In the genomic region with DNA sequence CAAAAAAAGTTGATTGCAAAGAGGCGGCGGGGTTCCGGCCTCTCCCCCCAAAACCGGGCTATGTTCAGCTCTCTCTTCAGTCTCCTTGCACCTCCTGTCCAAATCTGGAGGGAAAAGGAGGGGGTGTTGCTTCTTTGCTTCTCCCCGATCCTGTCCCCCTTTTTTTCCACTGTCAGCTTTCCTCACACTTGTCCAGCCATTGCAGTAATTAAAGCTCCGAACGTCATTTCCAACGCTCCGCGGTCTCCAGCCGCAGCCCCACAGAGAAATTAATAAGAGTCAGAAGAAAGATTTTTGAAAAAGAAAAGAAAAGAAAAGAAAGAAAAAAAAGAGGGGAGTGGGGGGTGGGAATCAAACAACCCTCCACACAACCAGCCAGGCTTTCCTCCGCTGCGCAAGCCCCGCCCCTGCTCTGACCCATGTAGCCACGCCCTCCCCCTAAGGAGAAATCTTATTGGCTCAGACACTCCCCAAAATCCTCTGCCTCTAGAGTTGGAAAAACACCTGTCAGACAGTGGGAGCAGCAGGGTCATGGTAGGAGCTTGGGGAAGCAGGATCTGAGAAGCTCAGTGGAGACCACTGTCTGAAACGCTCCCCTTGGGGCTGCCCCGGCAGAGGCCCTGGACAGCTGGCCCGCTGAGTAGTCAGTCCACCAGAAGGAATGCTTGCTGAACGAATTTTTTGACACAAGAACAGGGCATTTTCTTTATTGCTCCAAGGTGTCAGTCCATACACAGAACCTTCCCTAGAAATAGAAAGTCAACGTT, we compare ENCODE assay signal across 8 mouse cellular contexts. TPM values are rescaled to one million over a fixed set of nuclear protein-coding genes. Genes with fewer than 3 reads are reported as not detected.
DNase-seq lines count a peak whose midpoint lies in the region; ATAC-seq and TF ChIP-seq lines count a peak whose summit lies in the region.

No protein-coding gene starts in this region.

- peak; percentile 33 for DNase-seq in layer of hippocampus, adult 11-12 months (ENCODE audit: low spot score)
- no peak for DNase-seq in layer of hippocampus, adult 9-10 months (ENCODE audit: low spot score)
- peak; percentile 75 for DNase-seq in embryo, embryonic 10 days (ENCODE audit: low spot score)
- peak; percentile 71 for DNase-seq in kidney, postnatal 0 days (ENCODE audit: low spot score)
- peak; percentile 57 for DNase-seq in neural tube, embryonic 10.5 days (ENCODE audit: extremely low spot score, low spot score)
- no peak for DNase-seq in spleen, postnatal 36 days (ENCODE audit: low spot score in 2 of 2)

- peak overlapping the region; percentile 67 for H3K4me3 ChIP-seq in heart, embryonic 15.5 days
- peak overlapping the region; percentile 75 for H3K4me3 ChIP-seq in kidney, postnatal 0 days (replicated peaks; ENCODE audit: low read depth, low read length)
- peak overlapping the region; percentile 50 for H3K4me3 ChIP-seq in liver, embryonic 12.5 days

- peak overlapping the region; percentile 76 for H3K4me2 ChIP-seq in heart, embryonic 15.5 days
- peak overlapping the region; percentile 96 for H3K4me2 ChIP-seq in kidney, postnatal 0 days (ENCODE audit: low read length)
- H3K4me2 ChIP-seq in liver, embryonic 12.5 days: peak overlapping the region; percentile 68

- peak; percentile 54 for ATAC-seq in heart, embryonic 15.5 days (replicated peaks; ENCODE audit: insufficient number of reproducible peaks, insufficient read depth, low FRiP score, low read depth)
- ATAC-seq in kidney, postnatal 0 days (replicated peaks; ENCODE audit: low FRiP score, low read depth): peak; percentile 67
- peak; percentile 61; the same call in 1 of the 2 replicates for ATAC-seq in liver, embryonic 12.5 days

- H3K4me1 ChIP-seq in heart, embryonic 15.5 days (replicated peaks): peaks cover 10% of the 10 kb centered on the region
- peaks cover 5% of the 10 kb centered on the region; the same call in 1 of the 2 replicates for H3K4me1 ChIP-seq in kidney, postnatal 0 days (replicated peaks; ENCODE audit: insufficient read depth, low read length)
- H3K4me1 ChIP-seq in liver, embryonic 12.5 days: peaks cover 10% of the 10 kb centered on the region; the same call in 1 of the 2 replicates

- no peaks in the 10 kb centered on the region for H3K9me3 ChIP-seq in heart, embryonic 15.5 days (replicated peaks)
- no peaks in the 10 kb centered on the region for H3K9me3 ChIP-seq in kidney, postnatal 0 days (replicated peaks; ENCODE audit: low read length)
- no peaks in the 10 kb centered on the region for H3K9me3 ChIP-seq in liver, embryonic 12.5 days (replicated peaks)

- H3K27ac ChIP-seq in heart, embryonic 15.5 days: peak overlapping the region; percentile 97
- peak overlapping the region; percentile 8; the same call in 1 of the 2 replicates for H3K27ac ChIP-seq in kidney, postnatal 0 days
- no peak overlapping the region for H3K27ac ChIP-seq in liver, embryonic 12.5 days

- 0 out of 2 replicates have a peak, but pooled peaks cover 7% of the 10 kb centered on the region for H3K27me3 ChIP-seq in heart, embryonic 15.5 days
- H3K27me3 ChIP-seq in kidney, postnatal 0 days (ENCODE audit: insufficient read depth, low read length): 0 out of 2 replicates have a peak, but pooled peaks cover 13% of the 10 kb centered on the region
- peaks cover 60% of the 10 kb centered on the region for H3K27me3 ChIP-seq in liver, embryonic 12.5 days (replicated peaks)

- WGBS in heart, embryonic 15.5 days: 4% methylated on average over 20 of the region's 20 CpGs
- WGBS in kidney, postnatal 0 days: 2% methylated on average over 20 of the region's 20 CpGs
- WGBS in liver, embryonic 12.5 days (ENCODE audit: insufficient replicate concordance): 5% methylated on average over 20 of the region's 20 CpGs

- H3K9ac ChIP-seq in heart, embryonic 15.5 days: peak overlapping the region; percentile 82
- H3K9ac ChIP-seq in kidney, postnatal 0 days (ENCODE audit: low read depth, low read length): peak overlapping the region; percentile 65
- no peak overlapping the region for H3K9ac ChIP-seq in liver, embryonic 12.5 days

- no peak for TF ChIP-seq CTCF in kidney, postnatal 0 days (IDR thresholded peaks at IDR 0.05; ENCODE audit: low read depth)

- no peaks in the 10 kb centered on the region for H3K36me3 ChIP-seq in heart, embryonic 15.5 days
- H3K36me3 ChIP-seq in kidney, postnatal 0 days (ENCODE audit: insufficient read depth, low read length): no peaks in the 10 kb centered on the region
- no peaks in the 10 kb centered on the region for H3K36me3 ChIP-seq in liver, embryonic 12.5 days

RNA-seq across cellular contexts. Expression of a gene that starts 0.5 kb away (rescaled TPM):
- polyA plus RNA-seq in heart, embryonic 15.5 days (2015; fragmentation: Nextera tagmentation; extraction: Ambion mirVana): 6.6 and 7.8 TPM in 2 replicates
- 5.0 and 5.3 TPM in 2 replicates for polyA plus RNA-seq in kidney, postnatal 0 days (2015; fragmentation: Nextera tagmentation; extraction: Ambion mirVana)
- polyA plus RNA-seq in liver, embryonic 12.5 days (2016; fragmentation: Nextera tagmentation; extraction: Ambion mirVana): 0.07 and 0.12 TPM in 2 replicates

Comparison
In these comparisons a context has a peak if more than half of its experiments do, and no peak if none do; other contexts are left out.
1. DNase-seq: peak in layer of hippocampus, adult 11-12 months (single experiment), embryo, embryonic 10 days (single experiment), kidney, postnatal 0 days (single experiment) and neural tube, embryonic 10.5 days (single experiment); none in layer of hippocampus, adult 9-10 months (single experiment) and spleen, postnatal 36 days (0 of 2).
2. Peak in every context shown above with its lines, with median percentiles within 50 percentile points of each other: ATAC-seq, H3K4me2 ChIP-seq and H3K4me3 ChIP-seq.